22 mouse cellular contexts compared by ENCODE assay signal in genomic region chrX:13686589-13686988, GRCm38 (mm10). TPM values are rescaled to one million over a fixed set of nuclear protein-coding genes. Genes with fewer than 3 reads are reported as not detected.
"Had no signal": no experiment of that assay in that cellular context is flagged by ENCODE, and none has a peak within 500 bp of the region (broad histone marks: within the 10 kb centered on the region; RNA-seq: fewer than 3 reads in every experiment).

No protein-coding gene starts in this region.

- H3K9ac ChIP-seq: lung, embryonic 15.5 days; midbrain, embryonic 12.5 days; neural tube, embryonic 13.5 days; neural tube, embryonic 15.5 days; stomach, embryonic 15.5 days had no signal

- H3K4me1 ChIP-seq: lung, embryonic 15.5 days; midbrain, embryonic 12.5 days; neural tube, embryonic 15.5 days; stomach, embryonic 15.5 days had no signal

- H3K4me2 ChIP-seq: lung, embryonic 15.5 days; midbrain, embryonic 12.5 days; neural tube, embryonic 13.5 days; neural tube, embryonic 15.5 days; stomach, embryonic 15.5 days had no signal

- DNase-seq: lung, adult 2 months; lung, postnatal 4 days; midbrain, embryonic 14.5 days; retina, postnatal 1 day; right cerebral cortex, adult 18-20 months; right cerebral cortex, postnatal 25 days; right cerebral cortex, postnatal 4 days; spleen, adult 18-20 months; thymus, adult 2 months; thymus, postnatal 25 days; thymus, postnatal 4 days had no signal

- H3K36me3 ChIP-seq: lung, embryonic 15.5 days; midbrain, embryonic 10.5 days; midbrain, embryonic 12.5 days; neural tube, embryonic 13.5 days; neural tube, embryonic 15.5 days; stomach, embryonic 15.5 days had no signal

- H3K27ac ChIP-seq: lung, embryonic 15.5 days; midbrain, embryonic 10.5 days; midbrain, embryonic 12.5 days; neural tube, embryonic 13.5 days; neural tube, embryonic 15.5 days; stomach, embryonic 15.5 days; stomach, postnatal 0 days had no signal

- ATAC-seq: lung, postnatal 0 days; midbrain, embryonic 16.5 days had no signal

- H3K4me3 ChIP-seq: lung, embryonic 15.5 days; midbrain, embryonic 10.5 days; midbrain, embryonic 12.5 days; myocyte; neural tube, embryonic 13.5 days; neural tube, embryonic 15.5 days; stomach, embryonic 15.5 days had no signal

- H3K27me3 ChIP-seq: lung, embryonic 15.5 days; midbrain, embryonic 12.5 days; neural tube, embryonic 13.5 days; neural tube, embryonic 15.5 days; stomach, embryonic 15.5 days had no signal

- H3K9me3 ChIP-seq: lung, embryonic 15.5 days; midbrain, embryonic 10.5 days; midbrain, embryonic 12.5 days; neural tube, embryonic 13.5 days; neural tube, embryonic 15.5 days; stomach, embryonic 15.5 days had no signal

RNA-seq across cellular contexts. Expression of gene Gpr82, which starts 25.4 kb away (rescaled TPM):
- polyA plus RNA-seq: small intestine, adult 2 months; stomach, postnatal 0 days had no signal

RNA-seq across cellular contexts. Expression of gene Gpr34, which starts 54.7 kb away (rescaled TPM):
- polyA plus RNA-seq: myocyte; small intestine, adult 2 months had no signal
